Mouse (Mus musculus) frontal cortex, postnatal 14 days (tissue): ENCODE data around the gene Rgs19.
A peak's percentile ranks its signal among the peaks of the same experiment; 100 is the strongest.

Experiments used
- DNase-seq, 2 experiments: peaks; one replicate each; pipeline ENCODE4 v3.0.0; 2022; ENCODE audit warnings: low spot score in 2 of 2

Gene Rgs19

GRCm38 (mm10) chr2:181683381-181683780 lies 10.4 kb downstream of the Rgs19 start:
- DNase-seq, result no peak

- DNase-seq, result no peak
Observed at GRCm38 (mm10) chr2:181681978-181682377, 11.8 kb downstream of the Rgs19 start.

GRCm38 (mm10) chr2:181680716-181681117 lies 13.1 kb downstream of the Rgs19 start:
- no peak for DNase-seq

GRCm38 (mm10) chr2:181679951-181680715 lies 13.6 kb downstream of the Rgs19 start, which contains the start of gene Tcea2:
Gene Tcea2, plus strand, starts transcription at chr2:181680310.
- DNase-seq, result peak; percentile 49 to 66

- peak; percentile 60 to 61 for DNase-seq
Observed at GRCm38 (mm10) chr2:181678780-181679179, 15.0 kb downstream of the Rgs19 start.

- no peak for DNase-seq
Observed at GRCm38 (mm10) chr2:181677755-181678098, 16.1 kb downstream of the Rgs19 start.

GRCm38 (mm10) chr2:181677096-181677754 lies 16.6 kb downstream of the Rgs19 start:
- DNase-seq, result no peak

GRCm38 (mm10) chr2:181676424-181676823 lies 17.4 kb downstream of the Rgs19 start:
- no peak for DNase-seq

- no peak for DNase-seq
Observed at GRCm38 (mm10) chr2:181675454-181675853, 18.3 kb downstream of the Rgs19 start.

- DNase-seq, result no peak
Observed at GRCm38 (mm10) chr2:181674934-181675333, 18.8 kb downstream of the Rgs19 start.

GRCm38 (mm10) chr2:181673501-181673900 lies 20.3 kb downstream of the Rgs19 start:
- DNase-seq, result no peak

- no peak for DNase-seq
Observed at GRCm38 (mm10) chr2:181671984-181672383, 21.8 kb downstream of the Rgs19 start.

GRCm38 (mm10) chr2:181671326-181671725 lies 22.5 kb downstream of the Rgs19 start, which contains the start of gene Sox18:
Gene Sox18, minus strand, starts transcription at chr2:181671640.
- DNase-seq, result no peak

GRCm38 (mm10) chr2:181670913-181671311 lies 22.9 kb downstream of the Rgs19 start:
- no peak for DNase-seq

GRCm38 (mm10) chr2:181670285-181670912 lies 23.4 kb downstream of the Rgs19 start:
- no peak for DNase-seq

- no peak for DNase-seq
Observed at GRCm38 (mm10) chr2:181663298-181663630, 30.5 kb downstream of the Rgs19 start.

GRCm38 (mm10) chr2:181662620-181663297 lies 31.0 kb downstream of the Rgs19 start:
- DNase-seq, result no peak

- peak; percentile 65 to 67 for DNase-seq
Observed at GRCm38 (mm10) chr2:181659609-181660055, 34.1 kb downstream of the Rgs19 start.

GRCm38 (mm10) chr2:181658930-181659555 lies 34.7 kb downstream of the Rgs19 start:
- peak in 1 of 2 experiments; percentile 48 for DNase-seq

- DNase-seq, result no peak
Observed at GRCm38 (mm10) chr2:181658528-181658927, 35.2 kb downstream of the Rgs19 start.

GRCm38 (mm10) chr2:181657441-181657840 lies 36.3 kb downstream of the Rgs19 start:
- no peak for DNase-seq

GRCm38 (mm10) chr2:181656734-181657133 lies 37.0 kb downstream of the Rgs19 start, which contains the start of gene Gm29797:
Gene Gm29797, plus strand, starts transcription at chr2:181657034.
- DNase-seq, result no peak
